Mouse (Mus musculus) left cerebral cortex, adult 9 months (tissue): ENCODE data around the gene Gnao1.

Source experiments
- DNase-seq, 2 experiments: peaks; one replicate each; pipeline ENCODE4 v3.0.0; 2022; ENCODE audit warnings: low spot score in 2 of 2

Gene Gnao1

DNA sequence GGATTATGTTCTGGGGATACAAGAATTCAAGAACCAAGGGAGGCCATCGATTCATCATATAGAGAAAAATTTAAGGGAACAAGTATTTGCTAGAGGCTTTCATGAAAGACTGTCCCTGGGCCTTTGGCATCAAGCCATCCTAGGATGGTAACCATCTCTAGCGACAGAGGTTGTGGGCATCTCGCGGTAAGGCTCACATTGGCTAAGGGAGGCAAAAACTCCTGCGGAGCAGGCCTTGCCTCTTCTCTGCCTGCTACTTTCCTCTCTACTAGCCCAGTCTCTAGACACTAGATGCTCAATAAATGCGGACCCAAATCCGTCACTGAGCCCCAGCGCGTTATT lies at the start of gene Gnao1:
Gene Gnao1, plus strand, starts transcription at position 281 of the 342 bp plus-strand sequence.
- no peak for DNase-seq

DNA sequence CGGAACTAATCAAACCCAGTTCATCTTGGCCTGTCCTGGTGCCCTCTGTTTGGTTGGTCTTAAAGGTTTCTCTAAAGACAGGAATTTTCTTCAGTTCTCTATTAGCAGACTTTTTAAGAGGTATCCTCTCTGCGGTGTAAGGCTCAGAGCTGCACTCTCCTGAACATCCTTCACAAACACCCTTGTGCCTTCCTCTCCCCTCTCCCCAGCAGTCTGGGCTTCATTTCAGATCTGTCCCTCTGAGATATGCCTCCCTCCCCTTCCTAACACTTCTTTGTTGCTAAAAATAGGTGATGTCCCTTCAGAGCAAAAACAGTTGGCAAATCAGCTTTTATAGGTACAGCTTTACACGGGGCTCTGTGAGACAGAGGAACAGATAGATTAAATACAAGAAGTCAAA lies 32.2 kb upstream of the Gnao1 start:
- DNase-seq: no peak

DNA sequence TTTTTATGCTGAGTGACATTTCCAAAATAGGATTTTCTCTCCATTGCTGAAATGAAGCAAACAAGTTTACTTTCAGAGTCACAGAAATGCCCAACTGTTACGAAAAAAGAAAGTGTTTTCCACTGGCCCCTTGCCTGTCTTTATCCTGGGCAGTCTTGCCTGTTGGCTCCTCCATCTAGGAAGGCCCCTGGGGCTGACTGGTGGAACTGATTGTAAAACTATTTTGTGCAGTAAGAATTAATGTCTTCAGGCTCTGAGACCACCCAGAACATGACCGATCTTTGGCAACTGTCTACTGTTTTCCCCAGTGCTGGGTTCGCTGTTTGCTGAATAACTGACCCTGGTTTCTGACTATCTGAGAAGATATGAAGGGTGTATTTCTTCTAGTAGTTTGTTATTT lies 540 bp upstream of the Gnao1 start:
- DNase-seq: no peak

DNA sequence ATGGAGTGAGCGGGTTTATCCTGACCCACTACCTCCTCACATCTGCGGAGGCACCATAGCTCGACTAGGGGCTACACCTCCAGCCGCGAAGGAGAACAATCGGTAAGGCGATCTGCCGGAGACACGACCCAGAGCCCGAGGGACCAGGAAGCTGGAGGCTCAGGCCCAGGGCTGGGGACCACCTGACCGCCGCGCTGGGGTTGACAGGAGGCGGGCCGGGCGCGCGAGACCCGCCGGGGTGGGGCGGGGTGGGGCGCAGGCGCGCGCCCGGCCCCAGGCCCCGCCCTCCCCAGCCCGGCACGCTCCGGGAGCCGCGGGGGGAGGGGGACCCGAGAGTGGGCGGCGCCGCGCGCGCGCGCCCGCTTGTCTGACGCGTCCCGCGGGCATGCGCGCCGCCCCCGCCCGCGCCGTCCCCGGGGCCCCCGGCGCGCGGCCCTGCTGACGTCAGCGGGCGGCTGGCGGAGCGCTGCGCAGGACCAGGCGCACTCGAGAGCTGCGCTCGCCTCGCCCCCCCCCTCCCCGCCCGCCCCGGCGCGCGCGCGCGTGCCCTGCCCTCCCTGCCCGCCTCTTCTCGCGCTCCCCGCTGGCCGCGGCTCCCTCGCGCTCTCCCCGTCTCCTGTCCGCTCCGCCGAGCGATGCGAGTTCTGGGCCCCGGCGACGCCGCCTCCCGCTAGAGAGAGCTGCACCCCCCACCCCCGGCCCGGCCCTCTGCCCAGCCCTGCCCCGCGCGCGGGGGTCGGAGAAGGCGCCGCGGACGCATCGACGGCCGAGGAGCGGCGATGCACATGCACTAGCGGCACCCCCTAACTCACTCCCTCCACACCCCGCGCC lies 477 bp downstream of the Gnao1 start:
- DNase-seq: peak; percentile 71 to 79

DNA sequence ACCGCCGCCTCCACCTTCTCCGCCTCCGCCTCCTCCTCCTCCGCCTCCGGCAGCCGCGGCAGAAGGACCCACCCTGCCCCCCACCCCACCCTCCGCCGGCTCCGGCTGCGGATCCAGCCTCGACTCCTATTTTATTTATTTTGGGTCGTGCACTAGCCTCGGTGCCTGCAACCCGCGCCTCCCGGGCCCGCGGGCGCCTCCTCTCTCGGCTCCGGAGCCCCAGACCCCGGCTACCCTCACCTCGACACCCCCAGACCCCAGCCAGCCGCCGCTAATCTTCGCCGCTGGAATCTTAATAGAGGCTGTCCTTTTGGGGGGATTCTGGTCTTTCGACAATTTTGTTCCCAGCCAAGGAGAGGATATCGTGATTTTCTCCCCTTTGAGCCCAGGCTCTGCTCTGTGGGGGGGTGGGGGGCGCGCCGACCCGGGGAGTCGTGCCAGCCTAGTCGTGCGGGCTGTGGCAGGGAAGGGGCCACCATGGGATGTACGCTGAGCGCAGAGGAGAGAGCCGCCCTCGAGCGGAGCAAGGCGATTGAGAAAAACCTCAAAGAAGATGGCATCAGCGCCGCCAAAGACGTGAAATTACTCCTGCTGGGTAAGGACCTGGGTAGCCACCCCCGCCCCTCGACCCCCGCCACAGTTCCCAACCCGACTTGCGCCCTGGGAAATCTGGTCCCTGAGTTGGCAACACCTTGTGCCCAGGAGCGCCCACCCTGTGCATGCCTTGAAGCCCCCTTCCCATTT lies 1.3 kb downstream of the Gnao1 start:
- peak in 1 of 2 experiments; percentile 33 for DNase-seq

DNA sequence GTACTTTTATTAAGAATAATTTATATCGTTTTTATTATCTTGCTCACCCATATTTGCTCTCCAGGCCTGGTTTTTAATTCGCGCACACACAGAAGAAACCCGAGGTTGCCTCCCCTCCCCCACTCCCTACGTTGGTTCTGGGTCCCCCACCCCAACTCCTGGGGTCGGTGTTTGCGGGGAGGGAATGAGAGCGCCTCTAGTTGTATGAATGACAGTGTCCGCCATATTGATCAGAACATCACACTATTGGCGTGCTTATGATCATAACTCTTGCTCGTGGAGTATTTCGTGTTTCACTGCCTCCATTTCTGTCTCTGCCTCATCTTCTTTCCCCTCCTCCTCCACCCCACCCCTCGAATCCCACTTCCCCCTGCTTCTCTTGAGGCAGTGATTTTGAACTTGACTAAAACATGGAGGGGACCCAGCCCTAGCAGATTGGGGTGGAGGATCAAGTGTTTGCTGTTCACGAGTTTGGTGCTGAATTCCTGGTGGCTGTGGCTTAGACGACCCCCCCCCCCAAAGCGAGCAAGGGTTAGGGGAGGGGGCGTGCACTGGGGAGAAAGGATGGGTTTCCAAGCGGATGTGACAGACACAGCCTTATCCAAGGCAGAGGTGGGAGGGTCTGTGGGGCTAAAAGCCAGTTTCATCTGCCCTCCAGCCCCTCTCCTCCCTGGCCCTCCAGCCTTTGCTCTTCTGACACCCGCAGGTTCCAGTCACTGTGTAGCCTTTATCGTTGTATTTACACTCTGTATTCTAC lies 2.1 kb downstream of the Gnao1 start:
- DNase-seq: no peak

DNA sequence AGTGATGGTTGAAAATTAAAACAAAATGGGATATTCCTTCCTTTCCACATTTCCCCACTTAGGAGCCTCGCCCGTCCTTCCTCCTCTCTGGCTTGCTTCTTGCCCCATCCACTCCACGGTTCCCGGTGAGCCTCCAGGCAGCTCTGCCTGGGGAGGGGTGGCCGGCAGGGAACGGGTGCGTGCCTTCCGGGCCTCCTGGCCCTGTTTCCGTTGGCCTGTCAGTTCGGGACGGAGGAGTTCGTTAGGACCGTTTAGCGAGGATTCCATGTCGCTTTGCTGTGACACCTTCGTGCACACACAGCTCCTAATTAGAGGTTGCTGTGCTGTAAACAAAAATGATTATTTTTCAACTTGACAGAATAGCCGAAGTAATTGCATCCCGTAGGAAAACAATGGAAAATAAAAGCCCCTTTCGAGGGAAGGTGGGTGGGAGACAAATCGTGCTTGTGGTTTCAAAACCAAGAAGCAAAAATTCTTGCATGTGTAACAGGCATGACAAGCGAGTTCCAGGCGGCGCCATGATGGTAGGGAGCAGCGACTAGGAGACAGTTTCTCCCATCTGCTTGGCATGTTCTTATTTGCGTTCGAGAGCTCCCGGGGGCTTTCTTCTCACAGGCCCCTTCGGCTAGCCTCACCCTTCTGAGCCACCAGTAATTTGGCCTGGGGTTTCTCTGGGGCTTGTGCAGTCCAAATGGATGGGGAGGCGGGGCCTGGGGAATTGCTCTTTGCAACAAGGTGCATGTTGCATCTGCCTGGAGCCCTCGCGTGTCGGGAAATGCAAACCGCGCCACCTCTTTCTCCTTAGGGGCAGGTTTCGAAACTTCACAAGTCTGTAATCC lies 3.0 kb downstream of the Gnao1 start:
- no peak for DNase-seq

DNA sequence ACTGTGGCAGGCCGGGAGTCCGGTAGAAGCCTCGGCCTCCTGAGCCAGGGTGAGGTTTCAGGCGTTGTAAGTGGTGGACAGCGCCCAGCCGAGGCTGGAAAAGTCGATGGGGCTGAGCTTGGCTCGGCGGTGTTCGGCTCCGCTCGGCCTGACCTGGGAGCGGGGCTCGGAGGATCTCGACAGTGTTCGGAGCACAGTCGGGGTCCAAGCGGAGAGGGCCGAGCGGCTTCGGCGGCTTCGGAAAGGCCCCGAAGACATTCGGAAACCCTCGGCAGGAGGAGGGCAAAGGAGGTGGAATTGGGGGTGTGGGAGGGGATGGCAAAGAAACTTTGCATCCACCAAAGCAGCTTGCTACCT lies 3.6 kb downstream of the Gnao1 start:
- peak; percentile 62 to 88 for DNase-seq

DNA sequence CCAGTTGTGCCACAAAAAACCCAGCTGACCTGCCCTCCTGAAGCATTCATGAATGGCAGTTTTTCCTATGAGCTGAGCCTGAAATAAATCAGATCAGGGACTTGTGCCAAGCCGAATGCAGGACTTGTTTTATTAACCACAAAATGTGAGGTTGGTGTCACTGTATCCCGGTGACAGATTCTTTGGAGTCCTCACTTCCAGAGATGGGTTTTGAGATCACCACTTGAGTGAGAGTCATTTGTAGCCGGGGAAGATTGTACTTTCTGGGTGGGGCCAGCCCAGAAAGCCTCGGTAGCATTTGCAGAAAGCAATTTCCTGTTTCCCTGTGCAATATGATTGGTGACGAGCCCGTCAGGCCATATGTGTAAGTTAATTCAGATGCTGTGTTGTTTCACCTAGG lies 4.5 kb downstream of the Gnao1 start:
- no peak for DNase-seq

DNA sequence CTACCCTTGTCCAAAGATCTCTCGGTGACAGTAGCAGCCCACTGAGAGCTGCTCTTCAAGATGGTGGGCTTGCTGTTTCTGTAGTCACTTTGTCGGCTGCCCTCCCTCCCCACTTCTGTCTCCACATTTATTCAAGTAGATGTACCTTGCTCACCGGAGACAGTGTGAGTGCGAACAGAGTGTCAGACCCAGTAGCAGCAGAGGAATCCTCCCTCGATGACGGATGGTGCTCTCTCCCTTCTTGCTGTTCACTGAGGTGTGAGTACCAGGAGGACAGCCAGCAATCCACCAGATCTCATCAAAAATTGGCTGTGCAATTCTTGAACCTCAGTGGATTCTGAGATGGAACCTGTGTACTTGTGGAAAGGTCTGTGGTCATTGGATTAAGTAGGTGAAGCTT lies 6.5 kb downstream of the Gnao1 start:
- DNase-seq: no peak

DNA sequence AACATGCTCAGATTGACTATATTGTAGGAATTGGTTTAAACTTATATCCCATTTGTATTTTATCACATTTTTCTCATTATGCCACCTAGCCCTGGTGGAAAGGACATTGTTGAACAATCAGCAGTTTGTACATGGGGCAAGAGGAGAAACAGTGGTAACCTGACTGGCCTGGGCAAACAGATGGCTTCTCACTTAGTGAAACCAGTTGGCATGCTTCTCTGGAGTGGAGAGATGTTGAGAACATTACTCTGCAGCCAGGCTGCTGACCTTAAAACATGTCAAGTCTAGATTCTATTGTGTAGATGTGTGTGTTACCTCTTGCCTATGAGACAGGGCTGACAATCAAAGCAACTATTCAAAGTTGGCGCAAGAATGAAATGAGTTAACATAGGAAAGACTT lies 7.6 kb downstream of the Gnao1 start:
- peak in 1 of 2 experiments; percentile 1 for DNase-seq

DNA sequence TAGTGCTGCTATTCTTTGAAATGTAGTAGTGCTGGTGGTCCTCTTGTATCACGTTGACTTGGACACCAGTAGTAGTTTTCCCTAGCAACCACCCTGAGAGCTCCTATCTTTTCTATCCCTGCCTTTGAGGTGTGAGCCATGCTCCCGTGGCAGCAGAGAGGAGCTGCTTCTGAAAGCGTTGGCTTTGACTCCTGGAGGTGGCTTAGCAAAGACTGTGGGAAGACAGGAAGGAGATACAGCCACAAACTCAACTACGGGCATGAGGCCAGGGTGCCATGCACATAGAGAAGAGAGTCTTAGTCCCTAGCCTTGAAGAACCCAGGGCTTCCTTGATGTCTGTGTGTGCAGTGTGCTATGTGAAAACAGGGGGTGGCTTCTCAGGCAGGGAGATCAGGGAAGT lies 10.2 kb downstream of the Gnao1 start:
- peak in 1 of 2 experiments; percentile 22 for DNase-seq

DNA sequence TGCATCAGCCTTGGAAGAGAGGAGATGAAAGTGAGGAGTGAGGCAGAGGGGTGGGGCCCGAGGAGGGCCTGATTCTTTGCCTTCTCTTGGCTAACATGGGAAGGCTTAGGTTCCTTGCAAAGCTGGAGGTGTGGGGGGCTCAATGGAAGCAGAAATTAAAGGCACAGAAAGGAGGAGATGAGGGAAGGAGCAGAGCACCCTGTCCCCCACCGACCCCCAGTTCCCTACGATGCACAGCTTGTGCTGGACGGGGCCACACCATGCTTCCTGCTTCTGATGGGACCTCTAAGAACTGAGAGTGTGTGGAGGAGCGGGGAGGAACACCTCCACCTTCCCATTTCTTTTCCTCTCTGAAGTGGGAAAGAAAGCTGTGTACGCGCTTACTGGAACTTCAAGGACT lies 11.6 kb downstream of the Gnao1 start:
- DNase-seq: peak in 1 of 2 experiments; percentile 1

DNA sequence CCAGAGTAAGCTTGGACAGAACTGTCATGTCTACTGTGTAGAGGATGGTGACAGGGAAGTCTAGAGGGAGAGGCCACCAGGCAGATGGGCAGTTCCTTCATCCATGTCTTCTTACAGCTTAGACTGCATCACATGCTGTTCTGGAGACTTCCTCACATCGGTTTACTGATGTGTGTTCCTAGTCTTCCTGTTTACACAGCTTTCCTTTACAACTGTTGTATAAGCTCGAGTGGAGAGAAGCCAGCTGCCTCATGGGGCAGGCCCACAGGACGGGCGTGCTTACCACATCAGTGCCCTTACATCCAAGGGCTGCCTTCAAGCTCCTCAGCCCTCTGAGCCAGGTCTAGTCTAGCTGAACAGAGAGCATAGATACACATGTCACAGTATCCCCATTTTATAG lies 15.6 kb downstream of the Gnao1 start:
- DNase-seq: no peak

DNA sequence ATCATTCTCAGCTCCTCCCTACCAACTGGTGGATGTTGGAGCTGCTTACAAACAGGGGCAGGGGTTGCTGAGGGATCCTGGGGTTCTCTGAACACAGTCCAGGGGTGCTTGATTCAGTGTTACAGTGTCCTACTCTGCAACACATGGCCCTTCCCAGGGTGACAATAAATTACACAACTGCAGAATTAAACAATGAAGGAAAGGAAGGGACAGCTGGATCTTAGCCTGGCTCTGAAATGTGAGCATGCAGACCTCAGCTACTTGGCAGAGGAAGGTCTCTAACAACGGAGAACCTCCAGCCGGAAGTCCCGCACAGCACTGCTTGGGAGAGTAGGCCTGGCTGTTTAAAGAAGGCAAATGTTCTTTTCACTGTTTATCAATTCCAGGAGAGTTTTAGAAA lies 20.9 kb downstream of the Gnao1 start:
- DNase-seq: no peak

DNA sequence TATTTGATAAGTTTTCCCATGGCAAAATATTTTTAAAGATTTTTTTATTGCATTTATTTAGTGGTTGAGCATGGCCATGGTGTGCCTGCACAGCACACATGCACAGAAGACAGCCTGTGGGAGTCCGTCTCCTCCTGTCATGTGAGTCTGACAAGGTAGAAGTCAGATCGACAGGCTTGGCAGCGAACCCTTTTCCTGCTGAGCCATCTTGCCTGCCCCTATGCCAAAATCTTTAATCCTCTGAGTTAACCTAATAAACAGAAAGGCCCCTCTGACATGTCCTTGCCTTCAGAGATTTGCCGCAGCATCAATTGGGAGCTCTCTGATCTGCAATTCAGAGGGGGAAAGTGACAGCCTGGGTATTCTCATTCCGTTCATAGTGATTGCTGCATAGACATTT lies 26.0 kb downstream of the Gnao1 start:
- DNase-seq: no peak

DNA sequence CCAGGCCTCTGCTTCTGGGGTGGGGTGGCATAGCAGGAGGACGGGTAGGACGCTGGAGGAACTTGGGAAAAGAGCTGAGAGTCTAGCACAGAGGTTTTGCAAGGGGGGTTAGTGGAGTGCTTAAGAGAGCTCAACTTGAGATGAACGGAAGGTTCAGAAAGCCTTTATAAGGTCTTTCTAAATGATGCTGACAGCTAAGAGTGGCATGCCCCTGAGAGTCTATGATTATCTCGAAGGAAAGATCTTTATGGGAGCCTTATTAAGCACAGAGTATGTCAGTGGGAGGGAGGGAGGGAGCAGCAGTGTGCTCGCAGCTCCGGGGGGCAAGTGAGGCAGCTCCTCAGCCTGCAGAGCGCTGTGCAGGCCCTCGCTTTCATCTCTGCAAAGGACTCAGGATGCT lies 29.3 kb downstream of the Gnao1 start:
- no peak for DNase-seq

DNA sequence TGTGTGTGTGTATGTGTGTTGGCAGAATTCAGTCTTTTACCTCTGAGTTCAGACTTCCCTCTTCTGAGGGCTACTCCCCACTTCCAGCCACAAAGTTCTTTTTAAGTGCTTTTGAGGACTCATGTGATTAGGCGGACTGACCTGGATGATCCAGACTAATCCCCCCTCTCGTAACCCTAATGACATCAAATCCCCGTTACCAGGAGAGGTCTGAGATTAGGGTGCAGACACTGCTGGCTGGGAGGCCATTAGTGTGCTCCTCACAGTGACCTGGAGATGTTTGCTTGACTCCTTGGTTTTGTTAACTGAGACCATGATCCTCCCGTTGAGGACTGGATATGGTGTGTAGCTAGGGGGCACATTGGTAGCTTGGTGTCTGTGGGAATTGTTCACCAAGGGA lies 30.7 kb downstream of the Gnao1 start:
- DNase-seq: no peak

DNA sequence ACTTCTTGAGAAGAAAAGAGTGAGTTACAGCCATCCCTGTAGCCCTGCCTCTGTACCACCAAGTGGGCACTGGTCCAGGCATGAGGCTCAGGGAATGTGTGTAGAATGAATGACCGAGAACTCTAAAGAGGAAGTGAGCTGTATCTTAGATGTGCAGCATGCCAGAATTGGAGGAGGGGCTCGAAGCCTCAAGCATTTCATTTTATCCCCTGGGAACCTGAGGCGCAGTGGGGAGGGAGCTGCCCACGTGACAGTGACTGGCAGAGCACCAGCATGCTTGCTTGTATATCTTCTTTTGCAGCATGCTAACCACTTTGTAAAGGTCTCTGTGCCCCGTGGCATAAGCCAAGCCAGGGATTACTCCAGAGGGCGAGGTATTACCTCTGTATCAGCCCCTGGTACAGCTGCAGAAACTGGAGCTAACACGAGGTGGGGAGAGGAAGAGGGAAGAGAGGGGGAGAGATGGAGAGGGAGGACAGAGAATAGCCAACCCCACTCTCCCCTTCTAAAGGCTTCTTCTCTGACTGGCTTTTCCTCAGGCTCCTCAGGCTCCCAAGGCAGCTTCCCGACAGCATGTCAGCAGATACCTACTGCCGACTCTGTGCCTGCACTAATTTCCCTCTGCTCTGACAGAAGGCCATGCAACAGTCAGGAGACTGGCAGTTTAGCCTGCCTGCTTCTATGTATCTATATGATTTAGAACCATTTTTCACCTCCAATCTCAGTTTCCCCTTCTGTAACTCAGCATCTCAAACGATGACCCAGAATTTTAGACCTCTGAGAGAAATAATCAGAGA lies 31.4 kb downstream of the Gnao1 start:
- DNase-seq: peak; percentile 46 to 58

DNA sequence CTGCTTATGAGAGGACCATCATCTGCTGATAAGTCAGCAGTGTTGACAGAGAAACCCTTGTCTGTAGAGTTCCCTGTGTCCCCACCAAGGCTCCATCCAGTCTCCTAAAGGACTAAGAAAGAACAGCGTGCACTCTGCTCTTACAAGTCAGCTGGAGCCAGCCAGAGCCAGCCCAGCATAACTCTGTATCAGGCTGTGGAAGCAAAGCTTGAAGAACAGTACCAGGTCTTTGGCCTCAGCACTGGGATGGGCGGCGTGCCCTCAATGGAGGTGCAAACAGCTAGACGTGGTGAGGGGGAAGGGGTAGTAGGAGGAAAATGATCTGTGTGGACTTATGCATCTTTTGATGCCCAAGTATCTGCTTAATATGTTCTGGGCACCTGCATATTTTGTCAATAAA lies 32.8 kb downstream of the Gnao1 start:
- no peak for DNase-seq
